Mouse (Mus musculus) ES-E14 (cell line): Measurements from ENCODE around the gene Grb10. TPM values are rescaled to one million over a fixed set of nuclear protein-coding genes. Genes with fewer than 3 reads are reported as not detected.

ENCODE experiments used
- DNase-seq: peaks from one replicate; pipeline ENCODE4 v3.0.0-alpha.2; 2013; ENCODE audit warnings: low read depth, low spot score
- H3K27ac ChIP-seq: 2 replicates; pipeline ENCODE4 v1.5.1; 2012; ENCODE audit warnings: low read depth, mild to moderate bottlenecking, low read length, moderate library complexity, mixed read lengths; ENCODE audit not compliant: poor library complexity, insufficient read depth, severe bottlenecking
- H3K36me3 ChIP-seq: 2 replicates; pipeline ENCODE4 v1.6.1; 2012; ENCODE audit warnings: mild to moderate bottlenecking, low read length, moderate library complexity, mixed read lengths; ENCODE audit not compliant: control insufficient read depth, poor library complexity, insufficient read depth, severe bottlenecking
- H3K4me1 ChIP-seq, 2 experiments: fragments of 150-350 bp in 1 of 2; sonication (generic) in 1 of 2; 2 replicates each; pipeline ENCODE4 v1.6.1; 2012; ENCODE audit warnings: low read length in 2 of 2, mild to moderate bottlenecking in 1 of 2, mixed read lengths in 1 of 2; ENCODE audit not compliant: control insufficient read depth in 2 of 2, insufficient read depth in 2 of 2, poor library complexity in 1 of 2
- H3K4me3 ChIP-seq, 2 experiments: fragments of 150-350 bp in 1 of 2; sonication (generic) in 1 of 2; 2 replicates each; pipeline ENCODE4 v1.5.1; 2012; ENCODE audit warnings: low read length in 2 of 2, low read depth in 1 of 2, mild to moderate bottlenecking in 1 of 2, mixed read lengths in 1 of 2; ENCODE audit not compliant: insufficient read depth in 1 of 2, poor library complexity in 1 of 2, severe bottlenecking in 1 of 2
- H3K9ac ChIP-seq: 2 replicates; pipeline ENCODE4 v1.6.1; 2012; ENCODE audit warnings: low read depth, mild to moderate bottlenecking, low read length, mixed read lengths; ENCODE audit not compliant: poor library complexity, insufficient read depth, severe bottlenecking
- H3K9me3 ChIP-seq: fragments of 150-350 bp; sonication (generic); 2 replicates; pipeline ENCODE4 v1.6.1; 2012; ENCODE audit warnings: low read depth, mild to moderate bottlenecking, low read length; ENCODE audit not compliant: control insufficient read depth, insufficient read depth
- CHD2 ChIP-seq: IDR thresholded peaks from 2 replicates; pipeline ENCODE4 v1.6.1; 2014; ENCODE audit warnings: mild to moderate bottlenecking, low read depth, low read length, inconsistent platforms
- HCFC1 ChIP-seq: IDR thresholded peaks from 2 replicates; pipeline ENCODE4 v1.6.1; 2012; ENCODE audit warnings: low read length, inconsistent platforms, borderline replicate concordance; ENCODE audit not compliant: insufficient read depth
- MAFK ChIP-seq: IDR thresholded peaks from 2 replicates; pipeline ENCODE4 v1.6.1; 2014; ENCODE audit warnings: mild to moderate bottlenecking, low read depth, low read length, inconsistent platforms; ENCODE audit not compliant: insufficient read depth
- ZC3H11A ChIP-seq: IDR thresholded peaks from 2 replicates; pipeline ENCODE4 v1.6.1; 2012; ENCODE audit warnings: low read depth, mild to moderate bottlenecking, inconsistent platforms, low read length, borderline replicate concordance
- ZNF384 ChIP-seq: IDR thresholded peaks from 2 replicates; pipeline ENCODE4 v1.6.1; 2012; ENCODE audit warnings: low read depth, low read length, inconsistent platforms
- in situ Hi-C, 2 experiments: fragments of 600-800 bp; cut with MboI; formaldehyde crosslinking; loops; one replicate each; pipeline ENCODE4 v1.15.1; 2025; ENCODE audit warnings: low sequenced_read_pairs in 2 of 2, inconsistent platforms in 1 of 2; ENCODE audit not compliant: unreplicated experiment in 2 of 2
- total RNA-seq: library from RNA; depleted of rRNA; stranded (reverse); fragments of 300-350 nt; gene quantifications from 2 replicates; pipeline ENCODE4 v1.2.3, GENCODE M21; 2012; rRNA removed

Grb10 gene
- 33.4 and 94.2 TPM in 2 replicates for total RNA-seq

GRCm38 (mm10) chr11:12038470-12038985 lies at the start of gene Grb10:
TSS of gene Grb10 (minus strand) at chr11:12038683.
- Histone ChIP-seq H3K9me3 (no peaks in the 10 kb centered on the region), H3K4me3 (peak within 1 kb of the TSS; percentile 64 to 79), H3K36me3 (no peaks in the 10 kb centered on the region), H3K4me1 (no peaks in the 10 kb centered on the region), H3K9ac (peak within 1 kb of the TSS; percentile 74), H3K27ac (no peak within 1 kb of the TSS)
- TF ChIP-seq ZNF384 (no peak), ZC3H11A (no peak), MAFK (no peak), CHD2 (no peak), HCFC1 (no peak)
- in situ Hi-C loops = loop anchor here (10.0 to 25.0 kb wide), 2 partner anchors 499 to 506 kb away; no protein-coding TSS in a partner anchor
- DNase-seq = no peak

DNA sequence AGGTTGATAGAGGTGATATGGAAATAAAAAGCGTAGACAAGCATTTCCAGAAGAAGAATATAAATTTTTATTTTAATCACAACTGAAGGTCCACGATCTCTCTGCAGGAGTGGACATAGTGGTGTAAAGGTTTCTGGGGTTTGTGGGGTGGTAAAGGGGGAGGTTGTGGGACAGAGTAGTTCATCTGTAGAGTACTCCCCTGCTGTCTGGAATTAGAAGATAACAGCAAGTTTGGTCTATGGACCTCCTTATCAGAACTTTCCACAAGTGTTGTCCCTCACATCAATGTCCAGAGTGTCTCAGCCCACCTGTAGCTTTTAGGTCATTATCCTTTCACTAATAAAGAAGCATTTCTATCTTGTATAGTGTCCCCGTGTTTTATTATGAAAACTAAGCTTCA lies 43.2 kb upstream of the Grb10 start:
- in situ Hi-C loops = no loop called here
- Histone ChIP-seq H3K4me3 (no peak overlapping the region), H3K36me3 (no peaks in the 10 kb centered on the region), H3K9me3 (no peaks in the 10 kb centered on the region), H3K9ac (no peak overlapping the region), H3K27ac (no peak overlapping the region), H3K4me1 (no peaks in the 10 kb centered on the region)
- DNase-seq = no peak
- TF ChIP-seq CHD2 = no peak
- TF ChIP-seq ZC3H11A = no peak
- no peak for TF ChIP-seq MAFK
- no peak for TF ChIP-seq HCFC1
- TF ChIP-seq ZNF384 = no peak

DNA sequence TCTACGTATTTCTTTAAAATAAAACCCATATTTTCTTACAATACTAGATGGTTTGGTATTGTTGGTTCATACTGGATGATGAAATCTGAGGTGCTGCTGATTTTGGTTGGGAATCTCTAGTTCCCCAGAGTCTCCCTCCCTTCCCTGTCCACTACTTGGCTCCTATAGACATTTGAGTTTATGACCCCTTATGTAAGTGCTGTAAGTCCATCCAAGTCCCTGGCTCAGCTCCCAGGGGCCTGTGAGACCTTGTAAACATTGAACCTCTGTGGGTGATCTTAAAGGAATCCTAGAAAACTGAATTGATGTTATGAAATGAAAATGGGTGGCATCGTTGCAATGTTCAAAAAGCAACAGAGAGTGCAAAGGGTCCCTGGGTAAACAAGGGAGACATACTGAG lies 40.7 kb upstream of the Grb10 start:
- TF ChIP-seq ZC3H11A (no peak), ZNF384 (no peak), HCFC1 (no peak), MAFK (no peak), CHD2 (no peak)
- Histone ChIP-seq H3K4me1 (no peaks in the 10 kb centered on the region), H3K27ac (no peak overlapping the region), H3K36me3 (no peaks in the 10 kb centered on the region), H3K4me3 (no peak overlapping the region), H3K9ac (no peak overlapping the region), H3K9me3 (no peaks in the 10 kb centered on the region)
- DNase-seq = no peak
- in situ Hi-C loops = no loop called here

DNA sequence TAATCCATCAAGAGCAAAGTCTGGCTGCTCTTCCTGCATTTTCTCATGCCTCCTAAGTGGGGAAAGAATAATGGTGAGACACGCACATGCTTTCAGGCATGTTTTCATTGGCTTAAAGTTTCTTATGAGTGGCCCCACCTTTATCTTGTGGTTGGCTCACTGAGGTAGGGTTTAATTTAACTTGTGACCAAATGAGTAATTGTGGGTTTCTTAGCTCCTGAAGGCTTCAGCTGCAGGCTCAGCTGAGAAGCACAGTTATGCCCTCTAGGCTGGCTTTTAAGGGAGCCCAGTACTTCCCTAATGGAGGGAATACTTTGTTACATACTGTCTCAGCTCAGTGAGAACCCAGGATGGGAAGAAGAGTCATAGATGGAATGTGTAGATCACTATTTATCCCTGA lies 37.0 kb upstream of the Grb10 start:
- TF ChIP-seq CHD2 = no peak
- H3K27ac ChIP-seq = no peak overlapping the region
- in situ Hi-C loops = no loop called here
- H3K9me3 ChIP-seq = no peaks in the 10 kb centered on the region
- no peak overlapping the region for H3K9ac ChIP-seq
- H3K4me3 ChIP-seq = no peak overlapping the region
- H3K36me3 ChIP-seq = no peaks in the 10 kb centered on the region
- DNase-seq = no peak
- H3K4me1 ChIP-seq = no peaks in the 10 kb centered on the region
